Mouse (Mus musculus) megakaryocyte progenitor cell, adult 5-6 weeks (primary cell): ENCODE data around the gene Sptan1. TPM values are rescaled to one million over a fixed set of nuclear protein-coding genes. Genes with fewer than 3 reads are reported as not detected.

Experiments used
- ATAC-seq: replicated peaks from 2 replicates; pipeline ENCODE4 v1.8.0; 2016; ENCODE audit warnings: mild to moderate bottlenecking, moderate TSS enrichment, inconsistent platforms; ENCODE audit not compliant: poor library complexity
- total RNA-seq, 2 experiments: library from RNA; stranded (forward) in 1 of 2; stranded (reverse) in 1 of 2; fragments of 157-497, 149-512 nt in 1 of 2; fragments of 200-1000 nt in 1 of 2; gene quantifications; 2 replicates each; pipeline versions ENCODE4 v1.2.3 to v1.2.4; 2015 to 2017

The Sptan1 gene
- total RNA-seq, 2 experiments from 2014 or later: 45.3 to 90.5 TPM

DNA sequence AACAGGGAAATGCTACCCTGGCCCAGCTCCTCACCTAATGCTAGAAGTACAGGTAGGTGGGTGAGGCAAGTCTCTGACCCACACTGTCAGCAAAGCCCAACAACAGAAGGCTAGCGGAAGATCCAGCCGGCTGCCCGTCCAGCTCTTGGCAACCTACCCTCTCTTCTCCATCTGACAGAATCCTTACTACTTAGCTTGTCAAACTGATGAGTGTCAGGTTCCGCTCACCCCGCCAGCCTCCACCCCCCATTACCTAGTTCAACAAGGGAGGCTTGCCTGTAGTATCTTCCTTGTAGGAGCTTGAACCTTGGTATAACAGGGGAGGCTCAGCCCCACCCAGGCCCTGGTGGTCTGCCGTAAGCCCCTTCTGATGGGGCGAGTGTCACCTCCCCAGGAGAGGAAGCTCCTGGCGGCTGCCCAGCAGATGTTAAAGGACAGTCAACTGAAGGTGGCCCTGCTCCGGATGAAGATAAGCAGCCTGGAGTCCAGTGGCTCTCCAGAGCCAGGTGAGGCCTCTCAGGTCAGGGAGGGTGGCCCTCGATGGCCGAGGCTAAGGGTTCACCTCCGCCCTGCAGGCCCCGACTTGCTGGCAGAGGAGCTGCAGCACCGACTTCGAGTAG lies 114.9 kb downstream of the Sptan1 start:
- ATAC-seq: no peak

Other genes starting within 250 kb of the Sptan1 start
- not detected in 2 replicates for gene Gm13420, start 213.9 kb upstream of the Sptan1 start, total RNA-seq (2015)
- gene Gm13420, start 213.9 kb upstream of the Sptan1 start, total RNA-seq (2017): not detected in 2 replicates
- not detected in 2 replicates for gene Gm13547, start 206.2 kb upstream of the Sptan1 start, total RNA-seq (2015)
- gene Gm13547, start 206.2 kb upstream of the Sptan1 start, total RNA-seq (2017): not detected in 2 replicates
- 17.4 and 18.2 TPM in 2 replicates for gene Coq4, start 178.1 kb upstream of the Sptan1 start, total RNA-seq (2015)
- 10.5 and 12.5 TPM in 2 replicates for gene Coq4, start 178.1 kb upstream of the Sptan1 start, total RNA-seq (2017)
- gene Trub2, start 177.1 kb upstream of the Sptan1 start, total RNA-seq (2015): 17.4 and 22.9 TPM in 2 replicates
- gene Trub2, start 177.1 kb upstream of the Sptan1 start, total RNA-seq (2017): 46.2 and 57.1 TPM in 2 replicates
- 4.2 and 5.5 TPM in 2 replicates for gene Slc27a4, start 162.9 kb upstream of the Sptan1 start, total RNA-seq (2015)
- 6.8 and 7.2 TPM in 2 replicates for gene Slc27a4, start 162.9 kb upstream of the Sptan1 start, total RNA-seq (2017)
- gene Urm1, start 145.5 kb upstream of the Sptan1 start, total RNA-seq (2015): 12.7 and 13.7 TPM in 2 replicates
- 15.8 and 20.5 TPM in 2 replicates for gene Urm1, start 145.5 kb upstream of the Sptan1 start, total RNA-seq (2017)
- 13.0 and 13.9 TPM in 2 replicates for gene Cercam, start 96.4 kb upstream of the Sptan1 start, total RNA-seq (2015)
- gene Cercam, start 96.4 kb upstream of the Sptan1 start, total RNA-seq (2017): 7.7 and 10.8 TPM in 2 replicates
- gene Odf2, start 76.3 kb upstream of the Sptan1 start, total RNA-seq (2015): 34.4 and 47.6 TPM in 2 replicates
- gene Odf2, start 76.3 kb upstream of the Sptan1 start, total RNA-seq (2017): 81.5 and 107 TPM in 2 replicates
- 24.7 and 29.2 TPM in 2 replicates for gene Gle1, start 30.1 kb upstream of the Sptan1 start, total RNA-seq (2015)
- gene Gle1, start 30.1 kb upstream of the Sptan1 start, total RNA-seq (2017): 58.0 and 92.2 TPM in 2 replicates
- 9.5 and 18.5 TPM in 2 replicates for gene Wdr34, start 83.3 kb downstream of the Sptan1 start, total RNA-seq (2015)
- gene Wdr34, start 83.3 kb downstream of the Sptan1 start, total RNA-seq (2017): 9.4 and 10.3 TPM in 2 replicates
- 465 and 470 TPM in 2 replicates for gene Set, start 91.8 kb downstream of the Sptan1 start, total RNA-seq (2015)
- 1,489 and 2,093 TPM in 2 replicates for gene Set, start 91.8 kb downstream of the Sptan1 start, total RNA-seq (2017)
- 3.1 and 3.6 TPM in 2 replicates for gene Pkn3, start 112.1 kb downstream of the Sptan1 start, total RNA-seq (2015)
- gene Pkn3, start 112.1 kb downstream of the Sptan1 start, total RNA-seq (2017): 7.9 and 10.2 TPM in 2 replicates
- 17.4 and 18.2 TPM in 2 replicates for gene Zdhhc12, start 128.1 kb downstream of the Sptan1 start, total RNA-seq (2015)
- gene Zdhhc12, start 128.1 kb downstream of the Sptan1 start, total RNA-seq (2017): 10.7 and 13.3 TPM in 2 replicates
- gene Zer1, start 159.0 kb downstream of the Sptan1 start, total RNA-seq (2015): 8.8 and 9.4 TPM in 2 replicates
- gene Zer1, start 159.0 kb downstream of the Sptan1 start, total RNA-seq (2017): 6.9 and 7.9 TPM in 2 replicates
- 28.8 and 29.0 TPM in 2 replicates for gene Tbc1d13, start 168.2 kb downstream of the Sptan1 start, total RNA-seq (2015)
- 47.2 and 65.0 TPM in 2 replicates for gene Tbc1d13, start 168.2 kb downstream of the Sptan1 start, total RNA-seq (2017)
- gene Endog, start 205.9 kb downstream of the Sptan1 start, total RNA-seq (2015): 10.2 and 12.7 TPM in 2 replicates
- gene Endog, start 205.9 kb downstream of the Sptan1 start, total RNA-seq (2017): 4.0 and 11.6 TPM in 2 replicates
- 21.5 and 28.3 TPM in 2 replicates for gene Spout1, start 212.9 kb downstream of the Sptan1 start, total RNA-seq (2015)
- gene Spout1, start 212.9 kb downstream of the Sptan1 start, total RNA-seq (2017): 40.1 and 44.2 TPM in 2 replicates
- 3.0 and 5.5 TPM in 2 replicates for gene Kyat1, start 240.3 kb downstream of the Sptan1 start, total RNA-seq (2015)
- 7.0 and 8.5 TPM in 2 replicates for gene Kyat1, start 240.3 kb downstream of the Sptan1 start, total RNA-seq (2017)